Mouse (Mus musculus): ENCODE measurements around the gene Ankrd52.

GRCm38 (mm10) chr10:128361836-128362235, 15.1 kb upstream of the Ankrd52 start:
- no peak for TF ChIP-seq EP300 (optimal IDR thresholded peaks at IDR 0.05)
- no peak for TF ChIP-seq CTCF (IDR thresholded peaks at IDR 0.05; ENCODE audit: low read depth)
